In the genomic region with DNA sequence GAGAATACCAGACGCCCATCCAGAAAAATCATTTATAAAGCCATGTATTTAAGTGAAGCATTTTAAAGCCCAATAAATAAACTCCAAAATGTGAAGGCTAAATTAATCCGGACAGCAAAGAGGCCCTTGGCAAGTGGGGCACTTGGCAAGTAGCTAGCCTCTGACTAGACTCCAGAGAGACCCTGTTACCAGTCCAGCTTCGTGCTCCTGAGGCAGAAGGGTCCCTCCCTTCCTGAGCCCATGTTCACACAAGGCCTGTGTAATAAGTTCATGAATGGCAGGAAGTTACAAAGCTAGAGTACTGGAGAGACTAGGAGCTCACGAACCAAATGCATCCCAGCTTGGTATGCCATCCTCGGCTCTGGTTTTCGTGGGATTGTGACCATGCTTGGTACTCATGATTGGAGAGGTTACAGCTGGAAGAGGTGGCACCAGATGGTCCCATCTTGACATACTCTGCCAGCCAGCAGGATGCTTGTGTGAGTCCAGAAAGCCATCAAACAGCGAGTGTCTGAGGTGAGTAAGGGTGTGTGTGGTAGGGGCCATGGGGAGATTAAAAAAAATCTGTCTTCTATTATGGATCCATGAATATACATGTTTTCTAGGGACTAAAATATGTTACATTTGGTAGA, we compare ENCODE assay signal across 13 mouse cellular contexts.
DNase-seq lines count a peak whose midpoint lies in the region; ATAC-seq lines count a peak whose summit lies in the region.
"Had no signal": no experiment of that assay in that cellular context is flagged by ENCODE, and none has a peak within 500 bp of the region (broad histone marks: within the 10 kb centered on the region; RNA-seq: fewer than 3 reads in every experiment).

No protein-coding gene starts in this region.

- no peak overlapping the region for H3K9ac ChIP-seq in forebrain, embryonic 16.5 days (replicated peaks; ENCODE audit: low read depth, low read length)
- H3K9ac ChIP-seq in forebrain, embryonic 13.5 days, result no peak overlapping the region
- H3K9ac ChIP-seq: midbrain, embryonic 12.5 days; neural tube, embryonic 12.5 days had no signal

- H3K9me3 ChIP-seq in forebrain, embryonic 16.5 days (ENCODE audit: control insufficient read depth, low read length), result no peaks in the 10 kb centered on the region
- H3K9me3 ChIP-seq in forebrain, embryonic 13.5 days (replicated peaks), result no peaks in the 10 kb centered on the region
- H3K9me3 ChIP-seq: midbrain, embryonic 12.5 days; neural tube, embryonic 12.5 days had no signal

- WGBS in forebrain, embryonic 16.5 days, result 67% methylated on average over 7 of the region's 7 CpGs
- WGBS in forebrain, embryonic 13.5 days, result 82% methylated on average over 7 of the region's 7 CpGs

- no peak overlapping the region for H3K27ac ChIP-seq in forebrain, embryonic 16.5 days (ENCODE audit: low read length)
- H3K27ac ChIP-seq in forebrain, embryonic 13.5 days, result no peak overlapping the region
- H3K27ac ChIP-seq: midbrain, embryonic 12.5 days; neural tube, embryonic 12.5 days had no signal

- peak; percentile 15 for DNase-seq in layer of hippocampus, adult 9-11 months
- DNase-seq in layer of hippocampus, postnatal 25 days (ENCODE audit: extremely low spot score in 1 of 2, low spot score in 1 of 2), result no peak
- peak; percentile 84 for DNase-seq in brain, adult 2 months (ENCODE audit: low read depth, low spot score)
- DNase-seq in cerebellum, adult 9-10 months, result peak; percentile 58
- no peak for DNase-seq in urinary bladder, postnatal 10 days (ENCODE audit: low spot score)
- DNase-seq: heart, adult 18-20 months; kidney, postnatal 10 days had no signal

- H3K36me3 ChIP-seq in forebrain, embryonic 16.5 days (ENCODE audit: control insufficient read depth, insufficient read depth), result no peaks in the 10 kb centered on the region
- H3K36me3 ChIP-seq in forebrain, embryonic 13.5 days (ENCODE audit: poor library complexity, severe bottlenecking), result 0 out of 2 replicates have a peak, but pooled peaks cover 6% of the 10 kb centered on the region
- H3K36me3 ChIP-seq: midbrain, embryonic 12.5 days; neural tube, embryonic 12.5 days had no signal

- no peak overlapping the region for H3K4me3 ChIP-seq in forebrain, embryonic 16.5 days (replicated peaks; ENCODE audit: low read length)
- H3K4me3 ChIP-seq in forebrain, embryonic 13.5 days, result no peak overlapping the region
- H3K4me3 ChIP-seq: midbrain, embryonic 12.5 days; neural tube, embryonic 12.5 days had no signal

- peak; percentile 31; the same call in 1 of the 2 replicates for ATAC-seq in forebrain, embryonic 16.5 days
- ATAC-seq in forebrain, embryonic 13.5 days, result no peak
- ATAC-seq in monocyte, adult 5-6 weeks (replicated peaks; ENCODE audit: insufficient number of reproducible peaks, low FRiP score, low TSS enrichment, poor library complexity, severe bottlenecking), result no peak

- no peak overlapping the region for H3K4me2 ChIP-seq in forebrain, embryonic 16.5 days (ENCODE audit: low read length)
- H3K4me2 ChIP-seq in forebrain, embryonic 13.5 days, result no peak overlapping the region
- H3K4me2 ChIP-seq: liver, embryonic 11.5 days; midbrain, embryonic 12.5 days; neural tube, embryonic 12.5 days had no signal

- H3K27me3 ChIP-seq in forebrain, embryonic 16.5 days (replicated peaks; ENCODE audit: control insufficient read depth, insufficient read depth, low read length), result no peaks in the 10 kb centered on the region
- H3K27me3 ChIP-seq in forebrain, embryonic 13.5 days, result no peaks in the 10 kb centered on the region
- H3K27me3 ChIP-seq: midbrain, embryonic 12.5 days; neural tube, embryonic 12.5 days had no signal

- peaks cover 4% of the 10 kb centered on the region for H3K4me1 ChIP-seq in forebrain, embryonic 16.5 days (replicated peaks; ENCODE audit: control insufficient read depth, insufficient read depth, low read length)
- H3K4me1 ChIP-seq in forebrain, embryonic 13.5 days, result peaks cover 8% of the 10 kb centered on the region; the same call in 1 of the 2 replicates
- H3K4me1 ChIP-seq: midbrain, embryonic 12.5 days; neural tube, embryonic 12.5 days had no signal

Comparison
In these comparisons a context has a peak if more than half of its experiments do, and no peak if none do; other contexts are left out.
1. DNase-seq: peak in layer of hippocampus, adult 9-11 months (single experiment), brain, adult 2 months (single experiment) and cerebellum, adult 9-10 months (single experiment); none in layer of hippocampus, postnatal 25 days (0 of 2) and urinary bladder, postnatal 10 days (single experiment).